Mouse (Mus musculus) effector memory CD4-positive, alpha-beta T cell, adult 5 months (primary cell): ENCODE measurements around the gene Renbp. TPM values are rescaled to one million over a fixed set of nuclear protein-coding genes. Genes with fewer than 3 reads are reported as not detected.

Experiments used
- polyA plus RNA-seq: library from polyadenylated mRNA; unstranded; fragments of 100-300 nt; shearing (Covaris generic); gene quantifications from one replicate; pipeline ENCODE4 v1.2.1, GENCODE M21; 2017

Gene Renbp
- polyA plus RNA-seq = 3.1 TPM

GRCm38 (mm10) chrX:73930402-73931062, at the start of gene Renbp:
TSS of gene Renbp (minus strand) at chrX:73930850.

GRCm38 (mm10) chrX:73966248-73967176, 35.9 kb upstream of the Renbp start, which contains the start of gene Hcfc1:
TSS of gene Hcfc1 (minus strand) at chrX:73966357.

GRCm38 (mm10) chrX:73921823-73922549, 8.7 kb downstream of the Renbp start, which contains the start of the genes Arhgap4 and Naa10:
TSS of gene Arhgap4 (minus strand) at chrX:73921870.
TSS of gene Naa10 (minus strand) at chrX:73921944.

GRCm38 (mm10) chrX:73895719-73896118, 34.9 kb downstream of the Renbp start, which contains the start of gene L1cam:
TSS of gene L1cam (minus strand) at chrX:73896105.

GRCm38 (mm10) chrX:73891551-73892152, 39.0 kb downstream of the Renbp start, which contains the start of gene Avpr2:
TSS of gene Avpr2 (plus strand) at chrX:73892102.

Other genes with a start within 250 kb of the Renbp start
- 204 TPM for gene Bcap31, start 214.7 kb downstream of the Renbp start, polyA plus RNA-seq
- gene Abcd1, start 214.3 kb downstream of the Renbp start, polyA plus RNA-seq = 22.8 TPM
- gene Plxnb3, start 173.8 kb downstream of the Renbp start, polyA plus RNA-seq = not detected
- not detected for gene Srpk3, start 156.4 kb downstream of the Renbp start, polyA plus RNA-seq
- gene Idh3g, start 144.0 kb downstream of the Renbp start, polyA plus RNA-seq = 184 TPM
- gene Ssr4, start 143.8 kb downstream of the Renbp start, polyA plus RNA-seq = 201 TPM
- 0.10 TPM for gene Pdzd4, start 105.9 kb downstream of the Renbp start, polyA plus RNA-seq
- gene Avpr2, start 38.7 kb downstream of the Renbp start, polyA plus RNA-seq = 2.1 TPM
- 20.5 TPM for gene L1cam, start 34.7 kb downstream of the Renbp start, polyA plus RNA-seq
- gene Arhgap4, start 9.0 kb downstream of the Renbp start, polyA plus RNA-seq = 229 TPM
- 125 TPM for gene Naa10, start 8.9 kb downstream of the Renbp start, polyA plus RNA-seq
- 36.4 TPM for gene Hcfc1, start 35.5 kb upstream of the Renbp start, polyA plus RNA-seq
- gene Irak1, start 93.1 kb upstream of the Renbp start, polyA plus RNA-seq = 149 TPM
- gene Opn1mw, start 196.6 kb upstream of the Renbp start, polyA plus RNA-seq = not detected
- 51.2 TPM for gene Mecp2, start 204.5 kb upstream of the Renbp start, polyA plus RNA-seq
- gene Tex28, start 237.0 kb upstream of the Renbp start, polyA plus RNA-seq = not detected
- gene Tktl1, start 246.4 kb upstream of the Renbp start, polyA plus RNA-seq = 0.25 TPM